Mouse (Mus musculus) layer of hippocampus, postnatal 10 days (tissue): ENCODE measurements around the gene Ubc. TPM values are rescaled to one million over a fixed set of nuclear protein-coding genes. Genes with fewer than 3 reads are reported as not detected.

Experiments
- DNase-seq, 2 experiments: peaks; one replicate each; pipeline ENCODE4 v3.0.0; 2021; ENCODE audit warnings: low spot score in 2 of 2
- total RNA-seq, 2 experiments: library from RNA; stranded (reverse); gene quantifications; 2 replicates each; pipeline ENCODE4 v1.2.3; 2021

Gene Ubc
- total RNA-seq, 2 experiments from 2014 or later = 760 to 831 TPM

- DNase-seq = no peak
Measured at GRCm38 (mm10) chr5:125383637-125384420, 6.2 kb downstream of the Ubc start.

GRCm38 (mm10) chr5:125382673-125383558 lies 7.1 kb downstream of the Ubc start:
- peak; percentile 71 for DNase-seq

- DNase-seq = no peak
Measured at GRCm38 (mm10) chr5:125381954-125382672, 7.9 kb downstream of the Ubc start.

GRCm38 (mm10) chr5:125378919-125379318 lies 11.1 kb downstream of the Ubc start:
- DNase-seq = no peak

GRCm38 (mm10) chr5:125377214-125377613 lies 12.8 kb downstream of the Ubc start:
- DNase-seq = no peak

- DNase-seq = no peak
Measured at GRCm38 (mm10) chr5:125375871-125376270, 14.1 kb downstream of the Ubc start.

GRCm38 (mm10) chr5:125372027-125372426 lies 18.0 kb downstream of the Ubc start:
- DNase-seq = no peak

- no peak for DNase-seq
Measured at GRCm38 (mm10) chr5:125370950-125371693, 18.9 kb downstream of the Ubc start.

- peak; percentile 62 to 77 for DNase-seq
Measured at GRCm38 (mm10) chr5:125368568-125368967, 21.4 kb downstream of the Ubc start.

GRCm38 (mm10) chr5:125368156-125368555 lies 21.8 kb downstream of the Ubc start:
- DNase-seq = no peak

- DNase-seq = no peak
Measured at GRCm38 (mm10) chr5:125364851-125365429, 25.1 kb downstream of the Ubc start.

GRCm38 (mm10) chr5:125363894-125364293 lies 26.1 kb downstream of the Ubc start:
- peak in 1 of 2 experiments; percentile 37 for DNase-seq

- no peak for DNase-seq
Measured at GRCm38 (mm10) chr5:125360981-125361510, 29.0 kb downstream of the Ubc start.

GRCm38 (mm10) chr5:125360566-125360965 lies 29.4 kb downstream of the Ubc start:
- peak; percentile 47 to 60 for DNase-seq

GRCm38 (mm10) chr5:125358270-125358608 lies 31.8 kb downstream of the Ubc start:
- no peak for DNase-seq

- no peak for DNase-seq
Measured at GRCm38 (mm10) chr5:125357543-125358269, 32.3 kb downstream of the Ubc start.

- DNase-seq = no peak
Measured at GRCm38 (mm10) chr5:125355650-125356049, 34.4 kb downstream of the Ubc start.

GRCm38 (mm10) chr5:125354885-125355492 lies 35.0 kb downstream of the Ubc start:
- DNase-seq = no peak

- no peak for DNase-seq
Measured at GRCm38 (mm10) chr5:125352781-125353294, 37.2 kb downstream of the Ubc start.
